Mouse (Mus musculus) stomach, postnatal 0 days (tissue): ENCODE results near the gene Tpt1. TPM values are rescaled to one million over a fixed set of nuclear protein-coding genes. Genes with fewer than 3 reads are reported as not detected.

Experiments
- ATAC-seq: fragments of 200-750 bp; cut with Nextera tagmentation; 2 replicates; pipeline ENCODE4 v1.8.0; 2017; ENCODE audit not compliant: low FRiP score, low TSS enrichment
- DNase-seq: peaks from one replicate; pipeline ENCODE4 v3.0.0-alpha.2; 2016; ENCODE audit warnings: low spot score
- H3K27ac ChIP-seq: fragments of 300-500 bp; sonication (generic); replicated peaks from 2 replicates; pipeline ENCODE4 v1.5.1; 2014; ENCODE audit warnings: mild to moderate bottlenecking, control low read depth
- H3K27me3 ChIP-seq: fragments of 300-500 bp; sonication (generic); 2 replicates; pipeline ENCODE4 v1.6.1; 2014; ENCODE audit warnings: low read length; ENCODE audit not compliant: control insufficient read depth, insufficient read depth
- H3K36me3 ChIP-seq: fragments of 300-500 bp; sonication (generic); 2 replicates; pipeline ENCODE4 v1.6.1; 2014; ENCODE audit warnings: low read length, mixed read lengths; ENCODE audit not compliant: control insufficient read depth, insufficient read depth
- H3K4me1 ChIP-seq: fragments of 300-500 bp; sonication (generic); replicated peaks from 2 replicates; pipeline ENCODE4 v1.6.1; 2014; ENCODE audit warnings: antibody characterized with exemption; ENCODE audit not compliant: control insufficient read depth, insufficient read depth
- H3K4me2 ChIP-seq: fragments of 300-500 bp; sonication (generic); replicated peaks from 2 replicates; pipeline ENCODE4 v1.6.1; 2014; ENCODE audit warnings: low read depth, mild to moderate bottlenecking, control low read depth, moderate library complexity
- H3K4me3 ChIP-seq: fragments of 300-500 bp; sonication (generic); 2 replicates; pipeline ENCODE4 v1.5.1; 2014; ENCODE audit warnings: low read depth, low read length, control low read depth
- H3K9ac ChIP-seq: fragments of 300-500 bp; sonication (generic); 2 replicates; pipeline ENCODE4 v1.6.1; 2014; ENCODE audit warnings: mild to moderate bottlenecking, low read length, control low read depth, mixed read lengths
- H3K9me3 ChIP-seq: fragments of 300-500 bp; sonication (generic); 2 replicates; pipeline ENCODE4 v1.6.1; 2016; ENCODE audit warnings: low read length; ENCODE audit not compliant: control insufficient read depth
- CTCF ChIP-seq: IDR thresholded peaks from 2 replicates; pipeline ENCODE4 v1.5.1; 2016; ENCODE audit warnings: antibody characterized with exemption, low read depth, mild to moderate bottlenecking, moderate library complexity
- EP300 ChIP-seq: optimal IDR thresholded peaks from 2 replicates; pipeline ENCODE3; 2016; ENCODE audit warnings: antibody characterized with exemption
- WGBS: fragments of 180-500 bp; shearing (Covaris S2); extraction: QIAGEN DNeasy Blood & Tissue Kit; methylation state at CpG from one replicate; pipeline ENCODE4 v1.1.7; 2014; 5-methylcytosine and 5-hydroxymethylcytosine counted together
- polyA plus RNA-seq: library from polyadenylated mRNA; unstranded; fragments of >200 nt; fragmentation: Nextera tagmentation; extraction: Ambion mirVana; gene quantifications from 2 replicates; pipeline ENCODE4 v1.2.1, GENCODE M21; 2015

Gene Tpt1
- polyA plus RNA-seq, 1 experiment from 2014 or later, result 1,127 TPM

DNA sequence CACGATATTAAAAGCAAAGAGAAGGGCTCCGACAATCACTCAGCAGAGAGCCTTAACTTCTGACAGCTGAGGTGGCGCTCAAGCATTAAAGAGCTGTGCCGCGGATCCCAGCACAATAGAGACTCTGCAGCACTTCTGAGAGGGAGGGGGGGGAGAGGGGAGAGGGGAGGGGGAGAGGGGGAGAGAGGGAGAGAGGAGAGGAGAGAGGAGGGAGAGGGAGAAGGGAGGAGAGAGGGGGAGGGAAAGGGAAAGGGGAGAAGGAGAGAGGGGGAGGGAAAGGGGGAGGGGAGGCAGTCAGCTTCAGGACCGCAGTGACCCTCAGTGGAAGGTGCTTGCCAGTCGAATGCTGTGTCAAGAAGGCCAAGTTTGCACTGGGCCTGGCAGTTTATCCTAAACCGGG lies 34.1 kb downstream of the Tpt1 start:
- 30% methylated on average over 8 of the region's 8 CpGs for WGBS
- Histone ChIP-seq H3K9me3 (no peaks in the 10 kb centered on the region), H3K4me3 (no peak overlapping the region), H3K9ac (no peak overlapping the region), H3K36me3 (no peaks in the 10 kb centered on the region), H3K4me1 (no peaks in the 10 kb centered on the region), H3K4me2 (no peak overlapping the region), H3K27me3 (no peaks in the 10 kb centered on the region), H3K27ac (no peak overlapping the region)
- ATAC-seq (no peak), DNase-seq (no peak)
- TF ChIP-seq EP300, result no peak
- no peak for TF ChIP-seq CTCF

GRCm38 (mm10) chr14:75881856-75882255 lies 37.0 kb downstream of the Tpt1 start:
- TF ChIP-seq EP300 (no peak), CTCF (no peak)
- WGBS, result 41% methylated on average over 4 of the region's 4 CpGs
- no peaks in the 10 kb centered on the region for H3K27me3 ChIP-seq
- no peaks in the 10 kb centered on the region for H3K9me3 ChIP-seq
- H3K4me3 ChIP-seq, result no peak overlapping the region
- no peak overlapping the region for H3K27ac ChIP-seq
- H3K36me3 ChIP-seq, result no peaks in the 10 kb centered on the region
- ATAC-seq (no peak), DNase-seq (no peak)
- H3K4me1 ChIP-seq, result no peaks in the 10 kb centered on the region
- H3K9ac ChIP-seq, result no peak overlapping the region
- no peak overlapping the region for H3K4me2 ChIP-seq

DNA sequence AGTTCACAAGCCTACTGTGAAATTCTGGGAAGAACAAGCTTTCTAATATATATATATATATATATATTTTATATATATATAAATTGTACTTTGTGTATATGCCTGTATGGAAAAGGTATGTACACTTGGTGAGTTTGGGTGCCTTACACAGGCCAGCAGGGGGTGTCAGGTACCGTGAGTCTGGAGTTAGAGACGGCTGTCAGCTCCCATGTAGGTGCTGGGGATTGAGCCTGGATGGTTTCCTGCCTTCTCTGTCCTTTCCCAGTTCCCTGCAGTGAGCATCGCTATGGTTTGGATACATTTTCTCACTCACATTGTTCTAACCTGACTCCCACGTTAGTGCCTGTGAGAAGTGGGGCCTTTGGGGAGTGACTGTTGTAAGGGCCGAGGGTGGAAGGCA lies 38.4 kb downstream of the Tpt1 start:
- WGBS, result 72% methylated on average over 5 of the region's 5 CpGs

DNA sequence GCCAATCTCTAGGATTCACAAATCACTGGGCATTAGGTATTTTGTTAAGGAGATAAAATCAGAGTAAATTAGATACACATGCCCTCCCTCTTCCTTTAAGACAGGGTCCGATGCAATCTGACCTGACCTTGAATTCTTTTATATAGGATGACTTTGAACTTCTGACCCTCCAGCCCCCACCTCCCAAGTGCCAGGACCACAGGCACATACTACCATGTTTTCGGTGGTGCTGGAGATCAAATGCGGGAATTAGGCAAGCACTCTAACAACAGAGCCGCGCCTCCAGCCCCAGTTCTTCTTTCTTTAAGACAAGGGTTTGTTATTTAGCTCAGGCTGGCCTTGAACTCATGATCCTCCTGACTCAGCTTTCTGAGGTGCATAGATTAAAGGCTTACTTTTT lies 39.0 kb downstream of the Tpt1 start:
- Histone ChIP-seq H3K4me2 (no peak overlapping the region), H3K4me3 (no peak overlapping the region), H3K27me3 (no peaks in the 10 kb centered on the region), H3K27ac (no peak overlapping the region), H3K4me1 (no peaks in the 10 kb centered on the region), H3K9ac (no peak overlapping the region), H3K36me3 (no peaks in the 10 kb centered on the region), H3K9me3 (no peaks in the 10 kb centered on the region)
- WGBS, result 79% methylated on average over 5 of the region's 5 CpGs
- ATAC-seq (no peak), DNase-seq (no peak)
- TF ChIP-seq CTCF (no peak), EP300 (no peak)

More for the DNA sequence above, 38.4 kb downstream of the Tpt1 start:
- TF ChIP-seq EP300 (no peak), CTCF (peak; percentile 15; the same call in 1 of the 2 replicates)
- Histone ChIP-seq H3K27ac (no peak overlapping the region), H3K4me3 (no peak overlapping the region), H3K9me3 (no peaks in the 10 kb centered on the region), H3K4me2 (no peak overlapping the region), H3K4me1 (no peaks in the 10 kb centered on the region), H3K27me3 (no peaks in the 10 kb centered on the region), H3K36me3 (no peaks in the 10 kb centered on the region), H3K9ac (no peak overlapping the region)
- ATAC-seq, result no peak
- DNase-seq, result no peak

- no peaks in the 10 kb centered on the region for H3K36me3 ChIP-seq
- no peak for TF ChIP-seq EP300
- no peak for TF ChIP-seq CTCF
- H3K27ac ChIP-seq, result no peak overlapping the region
- H3K4me1 ChIP-seq, result no peaks in the 10 kb centered on the region
- no peak overlapping the region for H3K9ac ChIP-seq
- H3K9me3 ChIP-seq, result no peaks in the 10 kb centered on the region
- 71% methylated on average over 9 of the region's 9 CpGs for WGBS
- H3K4me3 ChIP-seq, result no peak overlapping the region
- no peaks in the 10 kb centered on the region for H3K27me3 ChIP-seq
- ATAC-seq (no peak; the same call in 1 of the 2 replicates), DNase-seq (no peak)
- H3K4me2 ChIP-seq, result no peak overlapping the region
These were observed 47.2 kb downstream of the Tpt1 start for GRCm38 (mm10) chr14:75892118-75892517.

Other genes with a start within 250 kb of the Tpt1 start
- not detected in 2 replicates for gene Erich6b, start 202.8 kb upstream of the Tpt1 start, polyA plus RNA-seq
- 11.3 and 11.4 TPM in 2 replicates for gene Cog3, start 90.6 kb upstream of the Tpt1 start, polyA plus RNA-seq
- 1.3 and 1.5 TPM in 2 replicates for gene Slc25a30, start 58.1 kb upstream of the Tpt1 start, polyA plus RNA-seq
- 9.8 and 10.4 TPM in 2 replicates for gene Kctd4, start 109.9 kb downstream of the Tpt1 start, polyA plus RNA-seq
- gene Gtf2f2, start 165.8 kb downstream of the Tpt1 start, polyA plus RNA-seq, result 34.9 and 36.8 TPM in 2 replicates